Mouse (Mus musculus) 3134 (cell line): ENCODE results near the gene Gm10645.

Experiments used
- DNase-seq: peaks from one replicate; pipeline ENCODE4 v3.0.0-alpha.2; 2011; ENCODE audit warnings: low spot score; ENCODE audit not compliant: insufficient read length; ENCODE audit errors: extremely low read depth

Gene Gm10645

GRCm38 (mm10) chr8:83165931-83166867 lies at the start of gene Gm10645:
TSS of gene Gm10645 (minus strand) at chr8:83166170.
- DNase-seq: no peak

- no peak for DNase-seq
These were observed 49.1 kb upstream of the Gm10645 start for GRCm38 (mm10) chr8:83215065-83215464.

- DNase-seq: no peak
These were observed 44.7 kb upstream of the Gm10645 start for GRCm38 (mm10) chr8:83210676-83211075.

GRCm38 (mm10) chr8:83209581-83209980 lies 43.6 kb upstream of the Gm10645 start:
- no peak for DNase-seq

GRCm38 (mm10) chr8:83205907-83206306 lies 39.9 kb upstream of the Gm10645 start:
- DNase-seq: no peak

- DNase-seq: no peak
These were observed 37.0 kb upstream of the Gm10645 start for GRCm38 (mm10) chr8:83202946-83203345.

GRCm38 (mm10) chr8:83200191-83201177 lies 34.5 kb upstream of the Gm10645 start:
- no peak for DNase-seq

GRCm38 (mm10) chr8:83199715-83200114 lies 33.7 kb upstream of the Gm10645 start:
- DNase-seq: no peak

- DNase-seq: no peak
These were observed 30.1 kb upstream of the Gm10645 start for GRCm38 (mm10) chr8:83196088-83196487.

GRCm38 (mm10) chr8:83189538-83190095 lies 23.6 kb upstream of the Gm10645 start:
- no peak for DNase-seq

GRCm38 (mm10) chr8:83187363-83187962 lies 21.5 kb upstream of the Gm10645 start:
- no peak for DNase-seq

- no peak for DNase-seq
These were observed 20.4 kb upstream of the Gm10645 start for GRCm38 (mm10) chr8:83186376-83186775.

GRCm38 (mm10) chr8:83182784-83183183 lies 16.8 kb upstream of the Gm10645 start:
- DNase-seq: no peak

- DNase-seq: no peak
These were observed 16.0 kb upstream of the Gm10645 start for GRCm38 (mm10) chr8:83181851-83182482.

GRCm38 (mm10) chr8:83178228-83178742 lies 12.3 kb upstream of the Gm10645 start:
- DNase-seq: no peak

GRCm38 (mm10) chr8:83177317-83178195 lies 11.6 kb upstream of the Gm10645 start:
- DNase-seq: no peak

- no peak for DNase-seq
These were observed 10.8 kb upstream of the Gm10645 start for GRCm38 (mm10) chr8:83176785-83177184.

GRCm38 (mm10) chr8:83175680-83176079 lies 9.7 kb upstream of the Gm10645 start:
- DNase-seq: no peak

- no peak for DNase-seq
These were observed 4.9 kb upstream of the Gm10645 start for GRCm38 (mm10) chr8:83170894-83171293.
